Mouse (Mus musculus) liver, embryonic 14.5 days (tissue): ENCODE data around the gene Kpna6. TPM values are rescaled to one million over a fixed set of nuclear protein-coding genes. Genes with fewer than 3 reads are reported as not detected.

Experiments
- ATAC-seq: fragments of 200-750 bp; cut with Nextera tagmentation; 2 replicates; pipeline ENCODE4 v1.8.0; 2017; ENCODE audit warnings: moderate number of reproducible peaks, mild to moderate bottlenecking, moderate library complexity; ENCODE audit not compliant: insufficient read depth
- DNase-seq, 3 experiments: peaks; one replicate each; pipeline ENCODE4 v3.0.0-alpha.2; 2012 to 2013; ENCODE audit warnings: low read depth in 3 of 3, low spot score in 3 of 3
- H3K27ac ChIP-seq: fragments of 300-500 bp; sonication (generic); 2 replicates; pipeline ENCODE4 v1.5.1; 2014; ENCODE audit warnings: moderate library complexity, mild to moderate bottlenecking, control low read depth, inconsistent platforms
- H3K27me3 ChIP-seq: fragments of 300-500 bp; sonication (generic); 2 replicates; pipeline ENCODE4 v1.6.1; 2014; ENCODE audit warnings: mild to moderate bottlenecking, low read length, moderate library complexity; ENCODE audit not compliant: control insufficient read depth, insufficient read depth
- H3K36me3 ChIP-seq: fragments of 300-500 bp; sonication (generic); replicated peaks from 2 replicates; pipeline ENCODE4 v1.6.1; 2014; ENCODE audit warnings: low read depth; ENCODE audit not compliant: control insufficient read depth, insufficient read depth
- H3K4me1 ChIP-seq, 2 experiments: fragments of 200-500 bp in 1 of 2; fragments of 300-500 bp in 1 of 2; sonication (generic) in 1 of 2; replicated peaks; 2 replicates each; pipeline ENCODE4 v1.6.1; 2012 to 2014; ENCODE audit warnings: antibody characterized with exemption in 1 of 2, inconsistent platforms in 1 of 2, low read length in 1 of 2; ENCODE audit not compliant: control insufficient read depth in 2 of 2, insufficient read depth in 2 of 2
- H3K4me2 ChIP-seq: fragments of 300-500 bp; sonication (generic); 2 replicates; pipeline ENCODE4 v1.6.1; 2014; ENCODE audit warnings: low read depth, mild to moderate bottlenecking, control low read depth, moderate library complexity
- H3K4me3 ChIP-seq, 2 experiments: fragments of 200-500 bp in 1 of 2; fragments of 300-500 bp in 1 of 2; sonication (generic) in 1 of 2; 2 replicates each; pipeline ENCODE4 v1.5.1; 2012 to 2014; ENCODE audit warnings: low read depth in 2 of 2, low read length in 2 of 2, mild to moderate bottlenecking in 2 of 2, control low read depth in 1 of 2, inconsistent platforms in 1 of 2, moderate library complexity in 1 of 2; ENCODE audit not compliant: insufficient read depth in 1 of 2
- H3K9ac ChIP-seq: fragments of 300-500 bp; sonication (generic); replicated peaks from 2 replicates; pipeline ENCODE4 v1.6.1; 2014; ENCODE audit warnings: mild to moderate bottlenecking, control low read depth, moderate library complexity
- H3K9me3 ChIP-seq: fragments of 300-500 bp; sonication (generic); 2 replicates; pipeline ENCODE4 v1.6.1; 2016; ENCODE audit warnings: low read length, mixed read lengths; ENCODE audit not compliant: control insufficient read depth
- CTCF ChIP-seq: IDR thresholded peaks from 2 replicates; pipeline ENCODE4 v1.5.1; 2016; ENCODE audit warnings: antibody characterized with exemption, low read depth, control low read depth
- EP300 ChIP-seq: IDR thresholded peaks from 2 replicates; pipeline ENCODE4 v1.6.1; 2016; ENCODE audit warnings: antibody characterized with exemption, low read depth
- WGBS: fragments of 180-500 bp; shearing (Covaris S2); extraction: QIAGEN DNeasy Blood & Tissue Kit; methylation state at CpG from one replicate; pipeline ENCODE4 v1.1.7; 2014; ENCODE audit not compliant: insufficient replicate concordance; 5-methylcytosine and 5-hydroxymethylcytosine counted together
- polyA plus RNA-seq, 2 experiments: library from polyadenylated mRNA; depleted of rRNA in 1 of 2; stranded (reverse) in 1 of 2; unstranded in 1 of 2; fragments of >200 nt; fragmentation: Nextera tagmentation in 1 of 2; extraction: Ambion mirVana in 1 of 2; gene quantifications; 2 replicates each; pipeline versions ENCODE4 v1.2.1 to v1.2.3; 2012 to 2014

Gene Kpna6
- polyA plus RNA-seq, 2 experiments = 5.4 to 10.1 TPM

DNA sequence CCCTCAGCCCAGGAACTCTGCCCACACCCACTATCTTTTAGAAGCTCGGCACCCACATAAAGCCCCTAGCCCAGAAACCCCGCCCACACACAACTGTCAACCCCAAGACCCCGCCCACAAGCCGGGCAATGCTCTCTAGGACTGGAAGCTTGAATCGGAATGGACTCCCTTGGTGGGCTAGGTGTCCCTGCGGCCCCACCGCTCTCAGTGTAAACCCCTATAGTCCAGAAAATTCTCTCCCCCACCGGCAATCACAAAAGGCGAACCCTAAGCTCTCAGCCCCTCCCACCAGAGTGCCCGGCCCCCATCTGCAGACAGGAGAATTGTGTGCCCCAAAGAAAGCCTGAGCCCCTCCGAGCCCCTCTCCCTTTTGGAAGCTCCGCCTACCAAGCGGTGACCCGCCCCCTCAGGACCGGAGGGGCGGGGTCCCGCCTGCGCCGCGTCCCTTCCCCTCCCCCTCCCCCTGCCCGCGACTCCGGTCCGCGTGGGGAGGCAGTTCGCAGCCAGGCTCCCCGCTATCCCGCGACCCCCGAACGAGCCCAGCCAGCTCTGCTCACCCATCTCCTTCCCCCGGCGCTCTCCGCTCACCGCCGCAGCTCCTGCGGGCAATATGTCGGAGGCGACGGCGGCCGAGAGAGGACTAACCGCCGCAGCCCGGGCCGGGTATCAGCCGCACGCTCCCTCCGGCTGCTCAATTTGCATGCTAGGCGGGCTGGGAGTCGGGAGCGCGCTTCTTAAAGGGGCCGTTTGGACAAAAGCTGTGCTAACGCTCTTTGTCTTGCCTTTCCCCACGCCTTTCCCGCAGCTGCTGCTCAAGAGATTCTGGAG lies 23.8 kb upstream of the Kpna6 start, which contains the start of gene Tmem39b:
Tmem39b (minus strand) TSS at position 681 of the 828 bp plus-strand sequence.
- WGBS = 1% methylated on average over 56 of the region's 57 CpGs
- TF ChIP-seq EP300 (no peak), CTCF (no peak)
- no peaks in the 10 kb centered on the region for H3K27me3 ChIP-seq

DNA sequence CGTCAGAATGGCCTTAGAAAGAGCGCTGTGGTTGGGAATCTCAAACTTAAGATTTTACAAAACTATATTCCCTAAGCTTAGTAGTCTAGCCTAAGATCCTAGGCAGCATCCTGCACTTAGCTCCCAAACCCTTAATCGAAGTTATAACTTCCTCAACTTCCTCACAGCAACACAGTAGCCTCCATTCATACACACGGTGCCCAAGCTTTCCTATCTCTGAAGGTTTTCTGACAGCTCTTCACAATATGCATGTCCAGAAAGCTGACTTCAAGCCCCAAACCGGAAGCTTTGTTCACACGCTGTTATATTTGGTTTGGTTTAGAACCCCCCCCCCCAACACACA lies 23.2 kb upstream of the Kpna6 start:
- Histone ChIP-seq H3K9me3 (no peaks in the 10 kb centered on the region), H3K9ac (peak overlapping the region; percentile 76), H3K36me3 (no peaks in the 10 kb centered on the region), H3K4me2 (peak overlapping the region; percentile 69), H3K4me3 (peak overlapping the region; percentile 70 to 90), H3K27me3 (no peaks in the 10 kb centered on the region), H3K27ac (no peak overlapping the region; the same call in 1 of the 2 replicates), H3K4me1 (peaks cover 5 to 7% of the 10 kb centered on the region in 2 experiments; a peak in 3 of 4 replicates)
- DNase-seq (peak in 1 of 3 experiments; percentile 17), ATAC-seq (peak; percentile 1; the same call in 1 of the 2 replicates)
- TF ChIP-seq CTCF (no peak), EP300 (no peak)
- 15% methylated on average over 6 of the region's 6 CpGs for WGBS

More for the DNA sequence above, 23.8 kb upstream of the Kpna6 start, which contains the start of gene Tmem39b:
- H3K4me1 ChIP-seq = peaks cover 5 to 7% of the 10 kb centered on the region in 2 experiments; a peak in 3 of 4 replicates
- no peak within 1 kb of the TSS; the same call in none of the 2 replicates for H3K27ac ChIP-seq
- ATAC-seq = peak; percentile 89
- peak within 1 kb of the TSS; percentile 70 to 90 for H3K4me3 ChIP-seq
- H3K9ac ChIP-seq = peak within 1 kb of the TSS; percentile 76
- H3K36me3 ChIP-seq = no peaks in the 10 kb centered on the region
- peak; percentile 76 to 79 (median 77) for DNase-seq
- no peaks in the 10 kb centered on the region for H3K9me3 ChIP-seq
- peak within 1 kb of the TSS; percentile 69 for H3K4me2 ChIP-seq

GRCm38 (mm10) chr4:129684531-129684930 lies 12.0 kb upstream of the Kpna6 start:
- Histone ChIP-seq H3K4me2 (no peak overlapping the region), H3K27me3 (no peaks in the 10 kb centered on the region), H3K36me3 (no peaks in the 10 kb centered on the region; the same call in 1 of the 2 replicates), H3K9ac (no peak overlapping the region), H3K27ac (no peak overlapping the region), H3K9me3 (no peaks in the 10 kb centered on the region), H3K4me1 (no peaks in the 10 kb centered on the region), H3K4me3 (no peak overlapping the region)
- DNase-seq = no peak
- no peak for ATAC-seq
- WGBS = 78% methylated on average over 6 of the region's 6 CpGs
- TF ChIP-seq CTCF (no peak), EP300 (no peak)

DNA sequence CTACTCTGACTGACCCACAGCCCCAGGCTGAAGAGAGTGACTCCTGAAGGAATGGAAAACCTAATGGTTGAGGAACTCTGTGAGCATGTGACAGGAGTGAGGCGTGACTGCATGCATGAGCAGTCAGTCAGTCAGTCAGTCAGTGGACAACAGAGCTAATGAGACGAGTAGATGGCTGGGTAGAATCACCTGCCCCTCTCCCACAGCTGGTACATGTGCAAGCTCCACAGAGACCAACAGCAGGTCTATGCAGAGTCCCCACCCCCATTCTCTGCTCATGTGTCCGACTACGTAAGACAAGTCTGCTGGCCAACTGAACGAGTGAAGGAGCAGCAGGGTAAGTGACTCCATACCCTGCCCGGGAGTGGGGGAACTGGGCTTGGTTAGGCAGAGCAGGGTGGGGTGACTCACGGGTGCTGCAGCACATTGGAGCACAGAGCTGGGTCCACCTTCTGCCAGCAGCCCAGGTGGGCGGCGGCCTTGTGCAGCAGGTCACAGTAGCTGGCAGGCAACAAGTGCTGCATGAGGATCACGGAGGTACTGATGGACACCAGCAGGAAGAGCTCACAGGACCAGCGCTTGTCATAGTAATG lies 11.4 kb upstream of the Kpna6 start:
- WGBS = 69% methylated on average over 11 of the region's 11 CpGs
- H3K9me3 ChIP-seq = no peaks in the 10 kb centered on the region
- DNase-seq (no peak), ATAC-seq (no peak)
- H3K27ac ChIP-seq = no peak overlapping the region
- TF ChIP-seq EP300 = no peak
- no peak for TF ChIP-seq CTCF
- H3K27me3 ChIP-seq = no peaks in the 10 kb centered on the region
- no peak overlapping the region for H3K9ac ChIP-seq
- H3K4me1 ChIP-seq = no peaks in the 10 kb centered on the region
- H3K4me2 ChIP-seq = no peak overlapping the region
- no peak overlapping the region for H3K4me3 ChIP-seq
- H3K36me3 ChIP-seq = no peaks in the 10 kb centered on the region; the same call in 1 of the 2 replicates

- Histone ChIP-seq H3K36me3 (no peaks in the 10 kb centered on the region; the same call in 1 of the 2 replicates), H3K4me2 (no peak overlapping the region), H3K4me1 (no peaks in the 10 kb centered on the region), H3K9ac (no peak overlapping the region), H3K27me3 (no peaks in the 10 kb centered on the region), H3K27ac (no peak overlapping the region), H3K4me3 (no peak overlapping the region), H3K9me3 (no peaks in the 10 kb centered on the region)
- no peak for ATAC-seq
- no peak for DNase-seq
- TF ChIP-seq CTCF (peak; percentile 51), EP300 (no peak)
- WGBS = 77% methylated on average over 11 of the region's 11 CpGs
These were observed 9.3 kb upstream of the Kpna6 start for GRCm38 (mm10) chr4:129681837-129682236.
